Mouse (Mus musculus) liver, adult (tissue): Measurements from ENCODE around the gene Fbxo4.

Source experiments
- GATA4 ChIP-seq: IDR thresholded peaks from 2 replicates; pipeline ENCODE4 v1.6.1; 2014; ENCODE audit warnings: mild to moderate bottlenecking, low read length; ENCODE audit not compliant: insufficient replicate concordance

Gene Fbxo4

DNA sequence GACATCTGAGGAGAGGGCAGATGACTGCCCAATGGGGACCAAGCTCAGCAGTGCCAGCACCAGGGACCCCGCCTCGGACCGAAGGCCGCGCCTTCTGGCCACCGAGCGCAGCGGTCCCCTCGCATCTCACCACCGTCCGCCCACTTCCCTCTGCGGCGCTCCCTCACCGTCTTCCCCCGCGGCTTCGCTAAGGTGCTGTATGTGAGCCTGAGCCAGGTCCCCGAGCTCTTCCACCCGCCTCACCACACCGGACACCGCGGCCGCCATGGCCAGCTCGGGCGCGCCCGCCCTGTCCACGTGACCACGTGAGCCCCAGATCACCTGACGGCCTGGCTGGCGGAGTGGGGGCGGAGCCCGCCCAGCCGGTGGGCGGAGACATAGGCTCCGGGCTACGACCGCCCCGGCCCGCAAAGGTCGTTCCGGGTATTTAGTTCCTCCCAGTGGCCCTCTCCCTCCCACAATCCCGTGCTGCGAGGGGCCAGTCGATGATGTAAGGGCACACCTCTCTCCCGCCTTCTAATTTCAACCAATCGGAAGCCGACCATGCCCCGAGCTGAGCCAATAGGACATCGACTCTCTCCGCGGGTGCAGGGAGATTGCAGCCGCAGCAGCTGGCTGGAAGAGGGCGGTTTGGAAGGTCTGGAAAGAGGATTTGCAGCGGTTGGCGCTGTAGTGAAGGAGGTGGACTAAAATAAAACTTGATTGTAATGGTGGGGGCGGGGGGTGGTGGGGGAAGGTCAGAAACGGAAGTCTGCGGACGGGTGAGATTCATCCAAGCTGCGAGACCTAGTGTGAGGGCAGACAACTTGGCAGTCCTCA lies 16.3 kb upstream of the Fbxo4 start, which contains the start of gene AW549877:
Gene AW549877, minus strand, starts transcription at position 297 of the 819 bp plus-strand sequence.
- TF ChIP-seq GATA4, result peak; percentile 54; the same call in 1 of the 2 replicates

DNA sequence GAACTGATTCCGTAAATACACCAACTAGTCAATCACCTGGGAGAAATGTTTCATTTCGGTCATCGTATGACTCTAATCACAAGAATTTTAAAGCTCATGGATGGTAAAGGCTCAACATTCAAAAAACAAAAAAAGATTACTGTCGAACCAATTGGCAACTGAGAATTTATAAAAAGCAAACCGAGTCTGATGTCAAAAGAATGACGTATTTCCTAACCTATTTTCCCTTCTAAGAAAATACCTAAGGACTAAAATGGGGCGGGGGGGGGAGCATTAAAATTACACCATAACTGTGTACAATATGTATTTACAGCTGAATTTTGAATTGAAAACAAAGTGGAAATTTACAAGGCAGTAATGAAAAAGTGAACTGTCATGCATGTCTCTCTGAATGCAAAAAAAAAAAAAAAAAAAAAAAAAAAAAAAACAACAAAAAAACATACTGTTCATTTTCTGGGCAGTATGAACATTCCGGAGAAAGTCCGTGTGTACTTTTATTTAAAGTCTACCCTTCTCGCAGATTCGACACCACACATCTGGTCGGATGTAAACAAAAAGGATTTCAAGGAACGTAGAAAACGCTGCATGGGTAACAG lies 15.6 kb upstream of the Fbxo4 start:
- no peak for TF ChIP-seq GATA4

DNA sequence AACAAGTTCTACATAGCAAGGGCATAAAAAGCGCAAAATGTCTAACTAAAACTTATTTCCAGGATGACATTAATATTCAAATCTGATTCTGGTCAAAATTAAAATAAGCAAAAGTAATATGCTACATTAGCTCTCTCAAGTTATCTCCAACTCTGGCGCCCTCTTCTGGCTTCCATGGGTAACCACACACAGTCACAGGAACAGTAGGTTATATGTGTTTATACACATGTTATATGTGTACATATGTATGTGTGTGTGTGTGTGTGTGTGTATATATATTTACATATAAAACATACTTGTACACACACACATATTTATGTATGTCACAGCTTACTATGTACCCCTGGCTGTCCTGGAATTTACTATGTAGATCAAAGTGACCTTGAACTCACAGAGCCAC lies 8.6 kb upstream of the Fbxo4 start:
- TF ChIP-seq GATA4, result no peak

DNA sequence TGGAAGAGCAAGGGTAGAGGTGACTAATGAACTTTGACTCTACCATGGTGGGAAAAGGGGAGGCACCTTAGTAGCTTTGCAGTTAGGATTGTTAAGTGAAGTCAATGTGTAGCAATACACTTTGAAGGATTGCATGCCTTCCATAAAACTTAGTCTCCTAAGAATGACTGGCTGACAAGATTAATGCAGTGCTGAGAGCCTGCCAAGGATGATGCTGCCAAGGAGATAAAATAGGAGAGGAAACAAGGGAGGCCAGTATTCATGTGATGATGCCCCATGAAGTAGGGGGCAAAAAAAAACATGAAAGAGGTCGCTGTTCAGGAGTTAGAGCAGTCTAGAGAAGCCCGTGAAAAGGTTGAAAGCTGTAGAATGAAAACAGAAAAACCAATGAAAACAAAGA lies 5.5 kb upstream of the Fbxo4 start:
- TF ChIP-seq GATA4, result no peak

DNA sequence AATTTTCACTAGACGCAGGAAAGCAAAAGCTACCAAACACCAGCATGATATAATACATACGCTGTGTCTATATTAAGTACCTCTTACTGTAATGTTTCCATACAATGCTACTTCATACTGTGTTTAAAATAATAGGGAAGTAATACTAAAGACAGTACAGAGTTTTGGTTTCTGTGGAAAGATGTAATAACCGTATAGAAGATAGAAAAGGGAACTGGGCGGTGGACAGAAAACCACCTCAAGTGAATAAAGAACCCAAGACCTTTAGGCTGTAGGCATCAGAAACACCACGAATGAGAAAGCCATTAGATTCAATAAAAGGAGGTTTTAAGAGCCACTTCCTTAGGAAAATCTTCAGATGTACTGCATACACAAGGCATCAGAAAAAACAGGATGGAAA lies 3.4 kb upstream of the Fbxo4 start:
- TF ChIP-seq GATA4, result no peak

DNA sequence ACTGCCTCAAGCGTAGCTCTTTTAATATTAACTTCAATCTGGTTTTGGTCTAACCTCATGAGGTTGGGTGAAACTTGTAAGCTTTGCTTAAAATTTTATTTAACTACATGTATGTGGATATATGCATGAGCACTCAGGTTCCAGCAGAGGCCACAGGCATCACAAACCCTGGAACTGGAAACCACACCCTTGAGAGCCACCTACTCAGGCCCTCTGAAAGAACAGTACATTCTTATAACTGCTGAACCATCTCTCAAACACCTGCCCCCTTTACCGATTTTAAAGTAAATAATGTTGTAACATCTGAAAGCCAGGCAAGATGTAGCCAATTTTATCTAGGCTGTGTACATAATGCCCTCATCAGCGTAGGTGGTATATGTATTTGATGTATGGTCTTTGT lies 498 bp upstream of the Fbxo4 start:
- no peak for TF ChIP-seq GATA4

DNA sequence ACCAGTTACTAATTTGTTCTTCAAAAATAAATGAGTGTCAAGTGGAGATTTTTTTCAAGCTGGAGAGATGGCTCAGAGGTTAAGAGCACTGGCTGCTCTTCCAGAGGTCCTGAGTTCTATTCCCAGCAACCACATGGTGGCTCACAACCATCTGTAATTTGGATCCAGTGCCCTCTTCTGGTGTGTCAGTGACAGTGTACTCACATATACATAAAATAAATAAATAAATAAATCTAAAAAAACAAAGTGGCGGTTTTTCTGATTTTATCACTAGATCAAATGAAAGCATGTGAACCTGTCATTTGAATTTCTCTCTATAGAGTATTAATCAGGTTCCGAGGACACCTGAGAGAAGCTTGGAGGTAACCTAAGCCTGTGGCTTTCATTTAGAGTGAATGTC lies 1.1 kb downstream of the Fbxo4 start:
- TF ChIP-seq GATA4, result no peak

DNA sequence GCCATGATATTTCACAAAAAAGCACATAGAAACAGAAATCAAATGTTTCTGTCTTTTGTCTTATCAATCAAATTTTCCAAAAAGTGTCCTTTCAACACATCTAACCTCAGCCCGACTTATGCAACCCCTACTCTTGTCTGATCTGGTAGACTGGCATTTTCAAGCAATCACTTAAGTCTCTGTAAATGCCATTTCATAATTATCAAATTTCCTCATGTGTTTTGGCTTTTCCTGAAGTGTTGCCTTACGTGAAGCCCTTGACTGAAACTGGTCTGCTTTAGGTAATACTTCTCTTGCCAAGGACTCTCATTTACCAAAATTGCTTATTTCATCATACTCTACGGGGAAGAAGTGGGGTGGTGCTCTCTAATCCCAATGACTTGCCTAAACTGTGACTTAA lies 6.1 kb downstream of the Fbxo4 start:
- TF ChIP-seq GATA4, result no peak

DNA sequence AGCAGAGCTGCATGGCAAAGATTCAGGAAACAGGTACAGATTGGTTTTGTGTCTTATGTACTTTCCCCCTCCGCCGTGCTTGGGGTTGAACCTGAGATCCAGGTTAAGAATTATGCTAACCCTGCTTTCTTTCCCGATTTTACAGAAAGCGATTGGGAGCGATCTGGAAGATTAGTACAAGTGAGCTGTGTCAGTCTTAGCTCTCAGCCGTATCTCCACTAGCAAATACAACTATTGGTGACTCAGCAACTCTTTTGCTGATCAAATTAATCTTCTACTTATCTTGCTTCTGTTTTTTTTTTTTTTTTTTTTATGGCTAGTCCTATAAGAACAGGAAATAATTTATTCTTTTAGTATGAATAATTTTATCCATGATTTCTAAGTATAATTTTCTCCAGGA lies 9.2 kb downstream of the Fbxo4 start:
- TF ChIP-seq GATA4, result no peak

DNA sequence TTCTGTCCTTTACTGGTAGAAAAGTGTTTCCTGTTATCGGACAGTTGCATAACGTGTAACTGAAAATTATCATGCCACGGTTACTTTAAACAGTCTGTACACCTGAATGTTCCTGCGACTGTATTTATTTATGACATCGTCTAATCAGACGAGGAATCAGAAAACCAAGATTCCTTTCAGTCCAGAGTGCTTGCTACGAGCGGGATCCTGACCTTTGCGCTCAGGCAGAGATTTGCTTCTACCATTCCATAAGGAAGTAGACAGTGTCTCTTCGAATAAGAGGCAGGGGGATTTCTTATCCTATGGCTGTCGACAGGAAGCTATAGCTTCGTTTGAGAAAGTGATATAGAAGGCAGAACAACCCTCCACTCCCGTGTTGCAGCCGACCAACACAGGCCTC lies 9.6 kb downstream of the Fbxo4 start:
- TF ChIP-seq GATA4, result no peak

DNA sequence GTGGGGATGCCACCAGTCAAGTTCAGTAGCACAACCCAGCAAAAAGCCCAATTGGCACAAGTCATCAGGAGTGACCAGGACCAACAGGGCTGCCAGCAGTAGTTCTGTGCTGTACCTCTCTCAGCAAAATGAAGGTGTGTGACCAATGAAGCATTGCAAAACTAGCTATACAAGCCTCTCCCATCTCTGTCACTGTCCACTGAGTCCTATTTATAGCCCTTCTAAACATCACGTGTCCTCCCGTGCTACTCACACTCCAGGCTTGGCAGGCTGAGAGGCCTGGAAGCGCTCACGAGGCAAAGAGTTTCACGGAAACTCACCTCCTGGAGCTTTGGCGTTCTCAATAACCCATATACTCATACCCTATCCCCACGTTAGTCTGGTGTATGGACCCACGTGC lies 17.1 kb downstream of the Fbxo4 start:
- no peak for TF ChIP-seq GATA4

DNA sequence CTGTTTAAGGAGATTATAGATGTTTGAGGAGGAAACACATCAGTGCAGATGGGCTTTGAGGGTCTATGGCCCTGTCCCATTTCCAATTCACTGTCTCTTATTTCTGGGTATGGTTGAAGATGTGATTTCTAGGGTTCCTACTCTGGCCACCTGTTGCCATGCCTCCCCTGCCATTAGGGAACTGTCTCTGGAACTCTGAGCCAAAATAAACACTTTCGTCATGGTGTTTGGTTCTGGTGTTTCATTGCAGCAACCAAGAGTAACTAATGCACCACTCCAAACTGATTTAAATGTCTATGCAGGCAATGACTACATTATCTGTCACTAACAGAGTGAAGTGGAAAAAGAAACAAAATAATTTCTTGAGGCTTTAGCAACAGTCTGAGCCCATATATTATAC lies 19.3 kb downstream of the Fbxo4 start:
- TF ChIP-seq GATA4, result no peak

DNA sequence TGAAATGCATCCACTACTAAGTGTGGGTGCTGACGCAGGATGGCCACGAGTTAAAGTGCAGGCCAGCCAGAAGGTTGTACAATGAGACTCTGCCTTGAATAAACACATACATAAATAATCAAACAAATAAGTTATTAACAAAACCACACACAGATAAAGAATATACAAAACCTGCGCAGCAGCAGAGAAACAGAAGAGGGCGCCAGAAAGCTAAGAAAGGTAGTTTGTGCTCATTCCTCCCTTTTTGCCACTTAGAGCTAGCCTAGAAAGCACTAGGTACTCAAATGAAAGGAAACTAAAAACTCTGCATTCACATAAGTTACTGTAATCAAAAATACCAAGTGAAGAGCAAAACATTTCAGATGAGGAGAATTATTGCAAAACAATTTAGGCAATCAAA lies 21.4 kb downstream of the Fbxo4 start:
- no peak for TF ChIP-seq GATA4

DNA sequence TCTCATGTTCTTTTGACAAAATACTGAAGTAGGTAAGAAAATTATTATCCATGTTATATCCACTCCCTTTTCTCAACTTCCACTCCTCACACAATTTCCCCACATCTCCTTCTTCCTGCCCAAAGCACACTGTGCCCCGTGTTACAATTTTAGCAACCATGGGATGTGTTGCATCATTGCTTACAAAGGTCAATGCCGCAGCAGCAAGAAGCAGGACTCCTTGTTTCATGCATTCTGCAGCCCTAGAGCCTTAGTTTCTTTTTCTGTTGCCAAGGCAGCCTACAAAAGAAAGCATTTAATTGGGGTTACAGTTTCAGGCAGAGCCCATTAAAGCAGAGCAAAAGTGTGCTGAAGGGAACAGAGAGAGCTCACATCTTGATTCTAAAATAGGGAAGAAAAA lies 24.4 kb downstream of the Fbxo4 start:
- no peak for TF ChIP-seq GATA4

DNA sequence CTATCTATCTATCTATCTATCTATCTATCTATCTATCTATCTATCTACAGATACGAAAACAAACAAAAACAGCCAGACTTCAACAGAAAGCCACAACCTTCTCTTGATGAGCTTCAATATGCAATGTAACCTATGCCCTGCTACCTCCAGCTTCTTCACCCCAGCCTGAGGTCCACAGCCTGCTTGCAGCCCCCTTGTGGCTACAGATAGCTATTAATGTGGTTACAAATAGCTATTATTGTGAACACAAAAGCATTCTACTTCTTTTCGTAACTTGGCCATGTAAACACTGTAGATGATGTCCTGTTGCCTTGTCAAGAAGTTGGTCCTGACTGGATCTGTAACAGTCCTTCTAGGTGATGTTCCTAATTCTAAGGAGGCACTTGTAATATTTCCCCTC lies 41.2 kb downstream of the Fbxo4 start:
- TF ChIP-seq GATA4, result no peak

DNA sequence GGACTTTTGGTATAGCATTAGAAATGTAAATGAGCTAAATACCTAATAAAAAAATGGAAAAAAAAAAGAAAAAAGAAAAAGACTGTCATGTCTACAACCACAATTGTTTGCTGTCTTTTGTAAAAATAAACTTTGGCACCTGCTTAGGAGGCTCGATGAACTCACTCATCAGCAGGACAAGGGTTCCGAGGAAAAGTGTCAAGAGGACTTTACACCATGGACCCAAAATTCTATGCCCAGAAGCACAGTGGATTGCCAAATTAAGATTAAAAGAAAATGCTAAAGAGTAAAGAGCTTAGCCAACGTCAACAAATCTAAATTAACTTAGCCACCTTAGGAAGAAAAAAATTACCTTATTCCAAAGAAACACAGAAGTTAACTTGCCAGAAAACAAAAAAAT lies 43.3 kb downstream of the Fbxo4 start:
- TF ChIP-seq GATA4, result no peak

DNA sequence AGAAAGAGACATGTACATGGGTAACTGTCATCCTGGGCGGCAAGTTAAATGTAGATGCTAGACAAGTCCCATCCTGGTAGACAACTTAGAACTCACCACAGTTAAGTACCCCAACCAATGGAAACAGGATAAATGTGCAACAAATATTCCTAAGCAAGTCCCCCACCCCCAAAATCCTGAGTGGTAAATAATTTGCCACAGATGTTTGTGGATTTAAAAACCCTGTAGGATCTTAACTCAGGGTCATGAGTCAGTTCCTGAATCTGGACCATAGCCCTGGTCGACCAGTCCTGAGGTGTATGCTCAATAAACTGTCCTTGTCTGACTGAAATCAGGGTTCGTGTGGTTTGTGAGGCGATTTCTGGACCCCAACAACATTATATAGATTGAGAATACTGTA lies 45.9 kb downstream of the Fbxo4 start:
- TF ChIP-seq GATA4, result no peak
